Mouse (Mus musculus) ES-Bruce4 (cell line): Measurements from ENCODE around the gene Matk.

ENCODE experiments used
- CTCF ChIP-seq: IDR thresholded peaks from one replicate; pipeline ENCODE4 v1.8.1; 2011; ENCODE audit warnings: low read depth, low read length
- EP300 ChIP-seq: IDR thresholded peaks from 2 replicates; pipeline ENCODE4 v1.6.1; 2011; ENCODE audit warnings: low read depth, low read length; ENCODE audit not compliant: insufficient read depth
- POLR2A ChIP-seq: IDR thresholded peaks from one replicate; pipeline ENCODE4 v1.8.1; 2011; ENCODE audit warnings: low read length; ENCODE audit not compliant: insufficient read depth

- no peak for TF ChIP-seq CTCF
- TF ChIP-seq EP300: no peak
- no peak for TF ChIP-seq POLR2A
Observed at GRCm38 (mm10) chr10:81273842-81274241, 21.1 kb downstream of the Matk start.
